Mouse (Mus musculus) liver, embryonic 14 days (tissue): Measurements from ENCODE around the gene Abhd13. TPM values are rescaled to one million over a fixed set of nuclear protein-coding genes. Genes with fewer than 3 reads are reported as not detected.

Experiments used
- polyA plus RNA-seq: library from polyadenylated mRNA; depleted of rRNA; stranded (reverse); fragments of >200 nt; gene quantifications from 2 replicates; pipeline ENCODE4 v1.2.3, GENCODE M21; 2012; rRNA removed

Gene Abhd13
- 2.9 and 3.4 TPM in 2 replicates for polyA plus RNA-seq

DNA sequence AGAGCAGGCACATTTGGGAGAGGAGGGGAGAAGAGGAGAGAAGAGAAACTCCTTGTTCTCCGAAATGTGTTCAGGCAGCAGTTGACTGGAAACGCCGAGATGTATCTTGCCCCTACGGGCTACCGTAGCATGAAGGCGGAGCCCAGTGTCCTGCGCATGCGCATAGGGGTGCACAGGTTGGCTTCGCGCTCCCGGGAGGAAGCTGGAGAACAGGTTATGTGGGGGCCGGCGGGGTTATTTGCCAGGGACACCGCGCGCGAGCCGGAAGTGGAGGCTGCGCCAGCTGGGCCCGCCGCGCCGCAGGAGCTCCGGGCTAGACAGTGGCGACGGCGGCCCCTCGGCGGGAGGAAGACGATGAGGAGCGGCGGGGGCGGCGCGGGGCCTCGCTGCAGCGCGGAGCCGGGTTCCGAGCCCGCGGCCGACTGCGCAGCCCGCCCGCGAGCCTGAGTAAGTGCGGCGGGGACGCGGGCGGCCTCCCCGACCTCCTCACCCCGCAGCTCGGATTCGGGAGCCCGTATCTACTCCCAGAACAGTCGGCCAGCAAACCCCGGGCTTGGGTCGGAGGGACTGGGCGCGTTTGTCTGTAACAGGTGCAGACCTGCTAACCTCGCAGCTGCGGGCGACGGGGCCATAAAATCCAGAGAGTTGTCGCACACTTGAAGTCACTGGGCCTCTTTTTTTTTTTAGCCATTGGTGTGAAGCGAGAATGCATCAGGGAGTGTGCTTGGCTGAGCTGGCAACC is at the start of gene Abhd13, which contains the start of gene Lig4:
Gene Abhd13, plus strand, starts transcription at position 135 of the 742 bp plus-strand sequence.
Gene Lig4, minus strand, starts transcription at position 114 of the 742 bp plus-strand sequence.

DNA sequence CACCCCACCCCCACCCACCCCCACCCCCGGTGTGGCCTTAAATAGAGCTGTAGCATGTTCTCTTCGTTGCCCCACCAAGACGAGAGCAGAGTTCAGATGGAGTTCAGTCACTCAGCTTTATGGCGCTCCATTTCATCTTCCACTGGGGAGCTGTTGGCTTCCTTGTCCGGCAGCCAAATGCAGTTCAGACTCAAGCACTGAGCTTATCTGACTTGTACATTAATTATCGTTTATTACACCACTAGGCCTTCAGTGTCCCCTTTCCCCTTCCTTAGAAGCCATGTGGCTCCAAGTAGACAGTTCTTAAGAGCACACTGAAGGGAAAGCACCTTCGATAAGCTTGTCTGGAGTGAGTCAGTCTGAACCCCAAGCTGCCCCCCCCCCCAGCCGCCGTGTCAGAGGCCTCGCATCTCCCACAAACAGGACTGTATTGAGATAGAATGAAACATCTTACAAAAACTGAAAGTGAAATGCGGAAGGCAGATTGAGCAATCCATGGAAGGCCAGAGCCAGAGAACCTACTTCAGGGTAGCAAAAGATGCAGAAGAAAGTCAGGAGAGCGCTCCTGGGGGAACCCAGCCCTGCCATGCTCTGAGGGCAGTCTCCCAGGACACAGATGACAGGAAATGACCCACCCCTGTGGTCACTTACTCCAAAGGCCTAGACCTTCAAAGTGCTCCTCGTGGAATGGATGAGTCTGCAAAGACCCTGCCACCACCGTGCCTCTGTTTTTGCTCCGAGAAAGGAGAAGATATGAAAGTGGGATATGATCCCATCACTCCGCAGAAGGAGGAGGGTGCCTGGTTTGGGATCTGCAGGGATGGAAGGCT is 28.9 kb downstream of the Abhd13 start, which contains the start of gene Tnfsf13b:
Gene Tnfsf13b, plus strand, starts transcription at position 312 of the 830 bp plus-strand sequence.

Other genes starting within 250 kb of the Abhd13 start
- 0.07 and 0.09 TPM in 2 replicates for gene Fam155a, start 206.5 kb upstream of the Abhd13 start, polyA plus RNA-seq
- gene Gm10217, start 113.5 kb upstream of the Abhd13 start, polyA plus RNA-seq, result not detected in 2 replicates
- gene Lig4, start within 50 bp of the Abhd13 start, polyA plus RNA-seq, result 0.86 and 0.90 TPM in 2 replicates
- 0.03 and 0.15 TPM in 2 replicates for gene Tnfsf13b, start 28.8 kb downstream of the Abhd13 start, polyA plus RNA-seq
- 0.01 and 0.02 TPM in 2 replicates for gene Myo16, start 176.2 kb downstream of the Abhd13 start, polyA plus RNA-seq